Mouse (Mus musculus) liver, postnatal 0 days (tissue): ENCODE measurements around the gene Plekha6. TPM values are rescaled to one million over a fixed set of nuclear protein-coding genes. Genes with fewer than 3 reads are reported as not detected.

Experiments
- ATAC-seq: fragments of 200-750 bp; cut with Nextera tagmentation; 2 replicates; pipeline ENCODE4 v1.8.0; 2017; ENCODE audit warnings: mild to moderate bottlenecking, moderate library complexity
- DNase-seq: peaks from one replicate; pipeline ENCODE4 v3.0.0-alpha.2; 2016
- H3K27ac ChIP-seq: fragments of 300-500 bp; sonication (generic); 2 replicates; pipeline ENCODE4 v1.5.1; 2014; ENCODE audit warnings: antibody characterized with exemption, moderate library complexity, mild to moderate bottlenecking, low read depth
- H3K27me3 ChIP-seq: fragments of 300-500 bp; sonication (generic); 2 replicates; pipeline ENCODE4 v1.6.1; 2014; ENCODE audit warnings: low read length, control low read depth, mixed read lengths; ENCODE audit not compliant: insufficient read depth
- H3K36me3 ChIP-seq: fragments of 300-500 bp; sonication (generic); replicated peaks from 2 replicates; pipeline ENCODE4 v1.6.1; 2014; ENCODE audit warnings: mild to moderate bottlenecking, control low read depth, low read length, moderate library complexity, mixed read lengths; ENCODE audit not compliant: insufficient read depth
- H3K4me1 ChIP-seq: fragments of 300-500 bp; sonication (generic); 2 replicates; pipeline ENCODE4 v1.6.1; 2014; ENCODE audit warnings: antibody characterized with exemption, mild to moderate bottlenecking, control low read depth; ENCODE audit not compliant: insufficient read depth
- H3K4me2 ChIP-seq: fragments of 300-500 bp; sonication (generic); 2 replicates; pipeline ENCODE4 v1.6.1; 2014; ENCODE audit warnings: low read depth, mild to moderate bottlenecking, low read length, moderate library complexity, mixed read lengths
- H3K4me3 ChIP-seq: fragments of 300-500 bp; sonication (generic); 2 replicates; pipeline ENCODE4 v1.5.1; 2014; ENCODE audit warnings: low read depth, low read length
- H3K9ac ChIP-seq: fragments of 300-500 bp; sonication (generic); replicated peaks from 2 replicates; pipeline ENCODE4 v1.6.1; 2014; ENCODE audit warnings: mild to moderate bottlenecking, moderate library complexity
- H3K9me3 ChIP-seq: fragments of 300-500 bp; sonication (generic); 2 replicates; pipeline ENCODE4 v1.6.1; 2016; ENCODE audit warnings: mild to moderate bottlenecking, control low read depth, low read length, mixed read lengths
- CTCF ChIP-seq: sonication (generic); IDR thresholded peaks from 2 replicates; pipeline ENCODE4 v1.5.1; 2016; ENCODE audit warnings: antibody characterized with exemption, low read depth
- EP300 ChIP-seq: IDR thresholded peaks from 2 replicates; pipeline ENCODE4 v1.6.1; 2016; ENCODE audit warnings: antibody characterized with exemption, low read depth, mild to moderate bottlenecking
- WGBS: fragments of 180-500 bp; shearing (Covaris S2); extraction: QIAGEN DNeasy Blood & Tissue Kit; methylation state at CpG from one replicate; pipeline ENCODE4 v1.1.7; 2014; ENCODE audit not compliant: insufficient replicate concordance; 5-methylcytosine and 5-hydroxymethylcytosine counted together
- polyA plus RNA-seq: library from polyadenylated mRNA; unstranded; fragments of >200 nt; fragmentation: Nextera tagmentation; extraction: Ambion mirVana; gene quantifications from 2 replicates; pipeline ENCODE4 v1.2.1, GENCODE M21; 2015

Plekha6 gene
- polyA plus RNA-seq, 1 experiment from 2014 or later, result 3.8 TPM

GRCm38 (mm10) chr1:133346531-133346930, 182.5 kb downstream of the Plekha6 start:
- H3K36me3 ChIP-seq, result no peaks in the 10 kb centered on the region
- H3K4me1 ChIP-seq, result peaks cover 13% of the 10 kb centered on the region
- H3K27me3 ChIP-seq, result no peaks in the 10 kb centered on the region
- H3K9me3 ChIP-seq, result no peaks in the 10 kb centered on the region
- DNase-seq, result no peak
- no peak overlapping the region for H3K4me2 ChIP-seq
- no peak for ATAC-seq
- no peak overlapping the region for H3K4me3 ChIP-seq
- no peak overlapping the region for H3K9ac ChIP-seq
- TF ChIP-seq EP300 (no peak), CTCF (no peak)
- WGBS, result 75% methylated on average over 9 of the region's 9 CpGs
- H3K27ac ChIP-seq, result no peak overlapping the region

GRCm38 (mm10) chr1:133347226-133347625, 183.2 kb downstream of the Plekha6 start:
- TF ChIP-seq CTCF (no peak), EP300 (no peak)
- 67% methylated on average over 3 of the region's 3 CpGs for WGBS
- Histone ChIP-seq H3K27me3 (no peaks in the 10 kb centered on the region), H3K4me2 (no peak overlapping the region), H3K27ac (peak overlapping the region; percentile 59), H3K4me3 (no peak overlapping the region), H3K9me3 (no peaks in the 10 kb centered on the region), H3K9ac (no peak overlapping the region), H3K36me3 (no peaks in the 10 kb centered on the region), H3K4me1 (peaks cover 13% of the 10 kb centered on the region)
- no peak for DNase-seq
- no peak for ATAC-seq

GRCm38 (mm10) chr1:133347693-133348520, 183.9 kb downstream of the Plekha6 start:
- H3K4me1 ChIP-seq, result peaks cover 13% of the 10 kb centered on the region
- H3K27me3 ChIP-seq, result no peaks in the 10 kb centered on the region
- ATAC-seq, result peak; percentile 94
- no peak overlapping the region for H3K9ac ChIP-seq
- no peak overlapping the region for H3K4me2 ChIP-seq
- peak; percentile 56; the same call in 1 of the 2 replicates for TF ChIP-seq EP300
- no peak for TF ChIP-seq CTCF
- H3K9me3 ChIP-seq, result no peaks in the 10 kb centered on the region
- peak overlapping the region; percentile 59 for H3K27ac ChIP-seq
- H3K4me3 ChIP-seq, result no peak overlapping the region
- WGBS, result 29% methylated on average over 11 of the region's 11 CpGs
- peak; percentile 52 for DNase-seq
- H3K36me3 ChIP-seq, result no peaks in the 10 kb centered on the region

- H3K9ac ChIP-seq, result no peak within 1 kb of the TSS
- no peak for DNase-seq
- WGBS, result 73% methylated on average over 1 of the region's 1 CpGs
- no peak within 1 kb of the TSS for H3K4me2 ChIP-seq
- H3K9me3 ChIP-seq, result no peaks in the 10 kb centered on the region
- peaks cover 13% of the 10 kb centered on the region for H3K4me1 ChIP-seq
- no peaks in the 10 kb centered on the region for H3K36me3 ChIP-seq
- no peak for ATAC-seq
- no peaks in the 10 kb centered on the region for H3K27me3 ChIP-seq
- TF ChIP-seq CTCF, result no peak
- no peak for TF ChIP-seq EP300
- no peak within 1 kb of the TSS for H3K4me3 ChIP-seq
- no peak within 1 kb of the TSS for H3K27ac ChIP-seq
These were observed 186.2 kb downstream of the Plekha6 start, which contains the start of gene Ren1 for GRCm38 (mm10) chr1:133350210-133350609. TSS of gene Ren1 (plus strand) at chr1:133350510.

- no peak overlapping the region for H3K4me2 ChIP-seq
- TF ChIP-seq CTCF (no peak), EP300 (no peak)
- no peaks in the 10 kb centered on the region for H3K27me3 ChIP-seq
- H3K9me3 ChIP-seq, result no peaks in the 10 kb centered on the region
- no peaks in the 10 kb centered on the region for H3K36me3 ChIP-seq
- 38% methylated on average over 9 of the region's 9 CpGs for WGBS
- H3K9ac ChIP-seq, result no peak overlapping the region
- H3K4me3 ChIP-seq, result no peak overlapping the region
- H3K27ac ChIP-seq, result no peak overlapping the region
- DNase-seq (no peak), ATAC-seq (no peak)
- peaks cover 13% of the 10 kb centered on the region for H3K4me1 ChIP-seq
These were observed 187.8 kb downstream of the Plekha6 start for GRCm38 (mm10) chr1:133351762-133352161.

Other genes with a start within 250 kb of the Plekha6 start
- gene Mdm4, start 133.6 kb upstream of the Plekha6 start, polyA plus RNA-seq, result 5.8 and 9.0 TPM in 2 replicates
- gene Pik3c2b, start 118.5 kb upstream of the Plekha6 start, polyA plus RNA-seq, result 0.83 and 1.00 TPM in 2 replicates
- gene Ppp1r15b, start 33.1 kb upstream of the Plekha6 start, polyA plus RNA-seq, result 24.3 and 27.0 TPM in 2 replicates
- gene Golt1a, start 145.6 kb downstream of the Plekha6 start, polyA plus RNA-seq, result 30.8 and 41.9 TPM in 2 replicates
- gene Kiss1, start 157.7 kb downstream of the Plekha6 start, polyA plus RNA-seq, result not detected in 2 replicates
- gene Ren1, start 186.3 kb downstream of the Plekha6 start, polyA plus RNA-seq, result 0.64 and 0.88 TPM in 2 replicates
- gene Etnk2, start 199.4 kb downstream of the Plekha6 start, polyA plus RNA-seq, result 39.5 and 39.6 TPM in 2 replicates